Mouse (Mus musculus) testis, postnatal 10 days (tissue): ENCODE measurements around the gene Klhl26.

Experiments used
- DNase-seq: peaks from one replicate; pipeline ENCODE4 v3.0.0; 2021; ENCODE audit warnings: low spot score

Gene Klhl26

DNA sequence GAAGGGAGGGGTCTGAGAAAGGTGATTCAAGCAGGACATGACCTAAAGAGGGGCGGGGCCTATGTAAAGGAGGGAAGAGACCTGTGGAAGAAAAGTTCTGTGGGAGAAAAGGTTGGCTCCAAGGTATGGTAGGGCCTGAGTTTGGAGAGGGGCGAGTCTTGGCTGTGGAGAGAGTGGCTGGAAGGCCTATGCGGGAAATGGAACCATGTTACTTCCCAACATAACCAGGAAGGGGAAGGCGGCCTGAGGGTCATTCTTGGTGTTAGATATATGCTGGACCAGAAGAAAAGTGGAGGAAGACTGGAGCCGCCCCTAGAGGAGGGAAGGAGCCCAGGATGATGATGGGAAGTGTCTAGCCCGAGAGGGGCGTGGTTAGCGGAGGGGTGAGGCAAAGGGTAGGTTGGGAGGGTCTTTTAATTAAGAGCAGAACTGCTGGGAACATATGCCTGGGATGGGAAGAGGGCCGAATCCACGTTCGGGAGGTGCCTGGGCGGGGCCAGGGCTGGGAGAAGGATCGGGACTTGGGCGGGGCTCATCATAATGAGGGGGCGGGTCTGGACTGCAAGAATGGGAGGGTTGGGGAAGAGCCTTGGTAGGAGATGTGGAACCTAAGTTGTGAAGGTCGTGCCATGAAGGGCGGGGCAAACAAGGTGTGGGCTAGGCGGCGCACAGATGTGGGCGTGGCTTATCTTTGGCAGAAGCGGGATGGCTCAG lies 658 bp upstream of the Klhl26 start:
- DNase-seq: peak; percentile 72

DNA sequence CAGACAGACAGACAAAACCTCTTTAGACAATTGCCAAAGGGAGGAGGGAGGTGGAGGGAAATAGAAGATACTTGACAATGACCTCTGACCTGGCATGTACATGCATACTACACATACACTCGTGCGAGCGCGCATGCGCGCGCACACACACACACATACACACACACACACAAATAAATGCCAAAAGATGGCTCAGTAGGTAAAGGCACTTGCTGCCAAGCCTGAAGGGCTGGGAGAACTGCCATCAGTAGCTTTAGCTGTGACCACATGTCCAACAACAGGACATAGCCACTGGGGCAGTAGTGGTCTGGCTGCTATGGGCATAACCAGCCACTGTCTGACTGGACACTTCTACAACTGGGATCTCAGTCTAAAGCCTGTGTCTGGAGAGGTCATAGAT lies 4.9 kb downstream of the Klhl26 start:
- DNase-seq: no peak

GRCm38 (mm10) chr8:70469938-70470337 lies 6.8 kb downstream of the Klhl26 start:
- no peak for DNase-seq

GRCm38 (mm10) chr8:70469295-70469916 lies 7.4 kb downstream of the Klhl26 start:
- DNase-seq: no peak

DNA sequence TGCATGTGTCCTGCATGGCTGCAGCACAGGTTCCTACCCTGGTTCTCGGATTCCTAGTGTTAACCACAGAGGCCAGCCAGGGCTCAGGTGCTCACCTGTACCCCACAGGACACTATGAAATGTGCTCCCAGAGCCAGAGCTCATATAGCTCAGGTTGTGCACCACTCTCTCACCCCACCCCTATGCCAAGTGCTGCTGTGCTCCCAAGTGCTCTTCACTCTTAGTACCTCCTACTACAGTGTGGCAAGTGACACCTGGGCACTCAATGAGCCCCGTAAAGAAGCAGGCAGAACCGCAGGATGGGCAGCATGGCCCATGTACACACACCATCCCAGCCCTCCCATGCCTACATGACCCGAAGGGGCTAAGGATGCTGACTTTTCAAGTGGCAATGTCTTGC lies 8.0 kb downstream of the Klhl26 start:
- DNase-seq: no peak

GRCm38 (mm10) chr8:70467907-70468306 lies 8.9 kb downstream of the Klhl26 start:
- no peak for DNase-seq

DNA sequence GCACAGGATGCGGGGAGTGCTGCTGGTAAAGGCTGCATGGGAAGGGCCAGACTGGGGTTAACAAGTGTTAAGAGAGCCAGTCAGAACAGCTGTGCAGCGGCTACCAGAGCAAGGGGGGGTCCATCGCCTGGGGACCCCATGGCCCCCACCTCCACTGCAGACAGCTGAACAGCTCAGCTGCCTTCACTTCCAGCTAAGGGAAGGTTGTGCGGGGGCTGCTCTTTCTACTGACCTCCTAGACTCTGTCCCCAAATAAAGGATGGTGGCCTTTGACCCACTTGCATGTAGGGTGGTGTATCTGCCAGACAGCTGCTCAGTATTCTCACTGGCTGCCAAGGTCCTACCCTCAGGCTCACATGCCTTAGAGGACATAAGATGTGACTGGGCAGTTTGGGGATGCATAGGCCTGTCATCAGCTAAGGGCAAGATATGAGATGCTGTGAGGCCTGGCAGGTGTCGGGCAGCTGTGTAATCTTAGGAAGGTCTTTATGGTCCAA lies 9.5 kb downstream of the Klhl26 start:
- DNase-seq: no peak

DNA sequence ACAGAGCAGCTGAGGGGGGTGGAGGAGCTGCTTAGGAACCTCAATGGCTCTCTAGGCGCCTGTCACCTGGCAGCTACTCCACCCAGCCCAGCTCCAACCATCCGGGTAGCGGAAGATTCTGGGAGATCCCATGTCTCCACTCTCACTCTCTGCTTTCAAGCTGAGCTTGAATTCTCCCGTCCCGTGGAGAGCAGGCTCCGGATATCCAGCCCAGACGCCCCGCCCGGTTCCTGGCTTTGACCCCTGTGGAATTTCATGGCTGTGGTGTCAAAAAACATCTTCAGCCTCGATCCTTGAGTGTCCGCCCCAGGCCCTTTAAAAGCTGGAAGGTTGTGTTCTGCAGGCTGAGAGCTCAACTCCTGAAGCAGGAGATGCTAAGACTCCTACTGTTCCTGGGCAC lies 10.0 kb downstream of the Klhl26 start:
- no peak for DNase-seq

DNA sequence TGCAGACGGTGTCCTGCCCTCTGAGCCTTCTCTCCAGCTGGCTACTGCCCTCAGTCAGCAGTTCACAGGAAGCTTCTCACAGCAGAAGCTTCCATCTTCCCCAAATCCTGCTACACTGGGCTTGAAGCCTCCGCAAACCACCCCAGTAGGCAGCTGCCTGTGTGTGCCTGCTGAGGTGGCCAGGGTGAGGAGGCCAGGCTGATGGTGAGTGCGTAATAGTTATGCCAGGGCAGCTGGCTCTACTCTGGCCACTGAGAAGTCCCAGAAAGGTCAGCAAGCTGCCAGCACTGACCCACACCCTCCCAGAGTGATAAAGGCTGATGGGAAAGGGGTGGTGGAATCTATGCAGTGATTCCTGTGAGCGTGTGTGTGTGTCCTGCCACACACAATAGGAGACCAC lies 10.5 kb downstream of the Klhl26 start:
- DNase-seq: no peak

DNA sequence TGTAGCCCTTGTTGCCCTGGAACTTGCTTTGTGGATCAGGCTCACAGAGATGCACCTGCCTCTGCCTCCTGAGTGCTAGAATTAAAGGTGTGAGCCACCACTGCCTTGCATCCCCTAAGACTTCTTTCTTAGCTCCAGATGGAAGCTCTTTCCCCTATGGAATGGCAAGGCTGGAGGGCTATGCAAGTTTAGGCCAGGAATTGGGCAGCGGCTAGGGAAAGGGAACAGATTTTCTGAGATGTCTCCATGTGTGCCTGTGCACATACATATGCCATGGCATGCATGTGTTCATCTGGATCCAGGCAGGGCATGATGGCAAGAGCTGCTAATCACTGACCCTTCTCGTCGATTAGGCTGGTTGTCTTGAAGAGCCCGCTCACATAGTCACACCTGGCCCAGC lies 11.1 kb downstream of the Klhl26 start:
- no peak for DNase-seq

DNA sequence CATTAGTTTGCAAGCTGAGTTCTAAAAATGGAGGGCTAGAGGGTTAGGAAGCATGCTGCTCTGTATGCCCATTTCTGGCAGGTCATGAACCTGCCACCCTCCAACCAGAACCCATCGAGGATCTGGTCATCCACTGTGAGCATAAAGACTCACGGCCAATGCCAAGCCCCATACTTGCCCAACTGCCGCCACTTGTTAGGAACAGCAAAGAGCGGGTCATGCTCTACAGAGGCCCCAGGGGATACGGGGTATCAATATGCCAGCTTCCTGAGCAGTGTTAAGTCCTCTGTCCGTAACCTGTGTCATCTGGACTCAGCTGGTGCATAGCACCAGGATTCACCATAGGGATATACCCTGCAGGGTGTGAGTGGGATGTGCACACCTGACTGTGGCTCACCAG lies 12.6 kb downstream of the Klhl26 start:
- no peak for DNase-seq

DNA sequence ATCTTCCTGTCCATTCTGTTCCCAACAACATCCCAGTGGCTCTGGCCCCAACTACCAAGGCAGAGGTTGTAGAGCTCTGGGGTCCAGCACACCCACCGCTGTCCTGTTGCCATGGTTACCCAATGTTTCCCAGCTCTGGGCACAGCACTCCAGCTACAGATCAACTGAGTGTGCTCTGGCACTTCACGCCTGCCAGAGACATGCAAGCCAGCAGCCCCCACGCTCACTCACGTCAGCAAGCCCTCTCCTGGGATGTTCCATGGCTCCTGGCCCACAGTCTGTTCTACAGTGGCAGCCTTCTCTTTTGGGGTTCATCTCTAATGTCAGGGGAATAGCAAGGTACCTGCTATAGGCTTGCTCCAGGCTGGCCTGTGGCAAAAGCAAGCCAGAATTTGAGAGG lies 13.5 kb downstream of the Klhl26 start:
- no peak for DNase-seq

DNA sequence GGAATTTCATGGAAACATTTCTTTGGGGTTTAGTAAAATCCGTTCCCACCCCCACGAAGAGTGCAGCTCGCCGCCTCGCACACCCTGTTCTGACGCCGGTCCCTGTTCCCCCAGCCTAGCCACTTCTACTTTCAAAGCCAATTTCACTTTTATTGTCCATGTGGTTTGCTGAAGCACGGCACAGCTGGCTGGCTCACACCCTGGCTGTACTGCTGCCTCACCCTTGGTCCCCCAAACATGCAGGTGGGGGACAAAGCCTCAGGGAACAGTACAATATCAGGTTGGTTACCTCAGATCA lies 14.3 kb downstream of the Klhl26 start:
- DNase-seq: no peak

- no peak for DNase-seq
Measured at GRCm38 (mm10) chr8:70461765-70462515, 14.8 kb downstream of the Klhl26 start.

DNA sequence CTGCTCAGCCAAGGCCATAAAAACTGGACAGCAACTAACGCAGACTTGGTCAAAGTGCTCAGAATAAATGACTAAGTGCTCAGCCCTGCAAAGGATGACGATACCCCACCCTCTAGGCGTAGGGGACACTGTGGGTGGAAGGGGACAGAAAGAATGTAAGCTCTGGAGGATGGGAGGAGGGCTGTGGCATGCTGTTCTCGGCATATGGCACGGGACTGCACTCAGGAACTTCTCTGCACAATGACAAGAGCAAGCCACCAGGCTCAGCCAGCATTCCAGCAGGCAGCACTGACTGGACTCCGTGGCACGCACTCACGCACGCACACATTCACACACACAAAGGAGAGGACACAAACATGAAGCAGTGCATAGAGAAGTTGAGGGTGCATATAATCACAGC lies 16.2 kb downstream of the Klhl26 start:
- DNase-seq: no peak

- DNase-seq: no peak
Measured at GRCm38 (mm10) chr8:70460199-70460598, 16.6 kb downstream of the Klhl26 start.

DNA sequence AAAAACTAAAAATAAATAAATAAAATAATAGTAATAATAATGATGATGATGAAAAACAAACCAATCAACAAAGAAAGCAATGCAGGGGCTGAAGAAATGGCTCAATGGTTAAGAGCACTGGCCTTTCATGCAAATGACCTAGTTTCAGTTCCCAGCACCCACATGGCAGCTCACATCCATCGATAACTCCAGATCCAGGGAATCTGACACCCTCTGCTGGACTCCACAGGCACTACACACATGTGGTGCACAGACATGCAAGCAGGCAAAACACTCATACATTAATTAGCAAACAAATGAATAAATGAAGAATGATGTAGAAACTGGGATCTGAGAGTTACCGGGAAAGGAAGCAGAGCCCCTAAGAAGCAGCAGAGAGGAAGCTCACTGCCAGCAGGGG lies 17.1 kb downstream of the Klhl26 start:
- DNase-seq: no peak

- DNase-seq: no peak
Measured at GRCm38 (mm10) chr8:70458462-70458861, 18.3 kb downstream of the Klhl26 start.

DNA sequence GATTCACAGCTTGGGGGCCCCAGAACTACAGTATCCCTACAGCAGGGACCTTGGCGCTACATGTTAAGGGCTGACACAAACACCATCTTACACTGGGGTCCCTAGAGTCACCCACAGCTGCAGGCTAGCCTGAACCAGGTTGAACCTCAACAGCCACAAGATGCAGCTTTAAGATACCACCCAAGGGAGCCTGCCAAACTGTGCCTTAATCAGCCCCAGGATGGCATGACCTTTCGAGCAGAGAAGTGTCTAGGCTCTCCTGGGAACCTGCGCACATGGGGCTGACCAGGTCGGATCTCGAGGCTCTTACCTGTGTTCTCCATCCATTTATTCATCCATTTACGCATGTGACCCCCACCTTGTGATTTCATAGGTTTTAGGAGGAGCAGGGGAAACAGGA lies 18.9 kb downstream of the Klhl26 start:
- no peak for DNase-seq

DNA sequence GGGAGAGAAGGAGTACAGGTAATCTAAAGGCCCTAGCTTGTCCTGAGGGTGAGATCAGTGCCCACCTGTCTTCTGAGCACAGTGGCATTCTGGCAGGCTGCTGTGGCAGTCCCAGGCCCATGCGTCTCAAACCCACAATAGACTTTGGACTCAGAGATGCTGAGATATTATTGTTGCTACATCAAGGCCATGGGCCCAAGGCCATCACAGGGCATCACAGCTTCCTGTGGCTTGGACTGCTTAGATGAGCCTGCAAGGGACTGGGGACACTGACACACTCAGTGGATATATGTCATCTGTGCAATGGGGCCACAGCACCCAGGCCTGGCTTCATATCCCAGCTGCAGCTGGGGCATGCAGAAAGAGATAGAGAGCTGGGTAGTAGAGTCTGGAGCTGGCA lies 19.8 kb downstream of the Klhl26 start:
- no peak for DNase-seq

DNA sequence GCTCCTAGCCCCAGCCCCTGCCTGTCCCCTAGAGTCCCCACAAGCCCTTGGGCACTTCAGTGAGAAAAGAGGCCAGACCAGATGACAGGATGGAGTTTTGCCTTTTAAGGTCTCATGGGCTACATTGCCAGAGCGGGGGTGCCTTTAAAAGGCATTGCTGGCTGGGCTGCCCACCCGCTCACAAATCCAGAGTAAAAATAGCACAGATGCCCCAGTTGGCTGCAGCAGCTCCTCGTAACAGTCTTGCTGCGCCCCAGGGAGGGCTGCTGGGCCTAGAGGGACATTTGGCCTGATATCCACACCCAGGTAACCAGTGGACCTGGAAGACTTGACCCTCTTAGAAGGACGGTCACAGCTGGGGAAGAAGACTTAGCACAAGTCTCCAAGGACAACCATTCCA lies 22.9 kb downstream of the Klhl26 start:
- no peak for DNase-seq

GRCm38 (mm10) chr8:70452196-70452966 lies 24.4 kb downstream of the Klhl26 start:
- no peak for DNase-seq
